Mouse (Mus musculus) G1E (cell line): ENCODE results near the gene Fpr2. TPM values are rescaled to one million over a fixed set of nuclear protein-coding genes. Genes with fewer than 3 reads are reported as not detected.
"Not testable (repeated sequence)": the region's sequence is repeated elsewhere in the genome, so short reads cannot be mapped to it uniquely, and the experiment has no call there.

Experiments used
- ATAC-seq: 2 replicates; pipeline ENCODE4 v1.8.0; 2016; ENCODE audit warnings: mild to moderate bottlenecking; ENCODE audit not compliant: insufficient number of reproducible peaks, poor library complexity, low FRiP score, severe bottlenecking; ENCODE audit errors: extremely low read depth
- DNase-seq: peaks from one replicate; pipeline ENCODE4 v3.0.0; 2012; ENCODE audit warnings: low spot score
- H3K27me3 ChIP-seq: 2 replicates; pipeline ENCODE4 v1.6.1; 2012; ENCODE audit warnings: mild to moderate bottlenecking, low read length, inconsistent platforms; ENCODE audit not compliant: insufficient read depth
- H3K36me3 ChIP-seq: replicated peaks from 2 replicates; pipeline ENCODE3; 2012; ENCODE audit warnings: mild to moderate bottlenecking, inconsistent platforms
- H3K4me1 ChIP-seq: 2 replicates; pipeline ENCODE4 v1.6.1; 2012; ENCODE audit warnings: low read depth, low read length, inconsistent platforms, mixed read lengths; ENCODE audit not compliant: insufficient read depth
- H3K4me3 ChIP-seq: 2 replicates; pipeline ENCODE4 v1.5.1; 2012; ENCODE audit warnings: low read depth, mild to moderate bottlenecking, inconsistent platforms, low read length, moderate library complexity, mixed read lengths
- H3K9me3 ChIP-seq: replicated peaks from 2 replicates; pipeline ENCODE4 v1.6.1; 2012; ENCODE audit warnings: inconsistent platforms
- CTCF ChIP-seq: IDR thresholded peaks from 2 replicates; pipeline ENCODE4 v1.5.1; 2012; ENCODE audit warnings: low read depth, low read length, inconsistent platforms, mixed read lengths
- GATA1 ChIP-seq: IDR thresholded peaks from 2 replicates; pipeline ENCODE4 v1.6.1; 2012; ENCODE audit warnings: borderline replicate concordance, low read length, inconsistent platforms, mixed read lengths
- GATA2 ChIP-seq: IDR thresholded peaks from 2 replicates; pipeline ENCODE4 v1.6.1; 2012; ENCODE audit warnings: low read depth, low read length, inconsistent platforms, borderline replicate concordance
- POLR2AphosphoS5 ChIP-seq: IDR thresholded peaks from 2 replicates; pipeline ENCODE4 v1.6.1; 2012; ENCODE audit warnings: low read depth, low read length, inconsistent platforms; ENCODE audit not compliant: insufficient replicate concordance
- TAL1 ChIP-seq: conservative IDR thresholded peaks from 2 replicates; pipeline ENCODE4 v1.6.1; 2012; ENCODE audit warnings: low read depth, low read length, inconsistent platforms, mixed read lengths
- polyA plus RNA-seq: library from polyadenylated mRNA; stranded (reverse); fragments of >175 nt; gene quantifications from 2 replicates; pipeline ENCODE4 v1.2.3, GENCODE M21; 2012
- total RNA-seq, 2 experiments: library from RNA; stranded (forward) in 1 of 2; stranded (reverse) in 1 of 2; fragments of 200-1000 nt in 1 of 2; fragments of >200 nt in 1 of 2; fragmentation: Nextera tagmentation in 1 of 2; gene quantifications; 2 replicates each; pipeline ENCODE4 v1.2.3; 2014 to 2017

Gene Fpr2
- total and polyA plus RNA-seq, 3 experiments: 0.16 TPM; not detected in 2

- DNase-seq (no peak), ATAC-seq (no peak)
- H3K4me3 ChIP-seq: no peak overlapping the region
- no peaks in the 10 kb centered on the region for H3K9me3 ChIP-seq
- no peaks in the 10 kb centered on the region for H3K36me3 ChIP-seq
- H3K4me1 ChIP-seq: no peaks in the 10 kb centered on the region
- H3K27me3 ChIP-seq: no peaks in the 10 kb centered on the region
- no peak for TF ChIP-seq GATA2
- no peak for TF ChIP-seq GATA1
- no peak for TF ChIP-seq TAL1
- no peak for TF ChIP-seq POLR2AphosphoS5
These were observed 11.6 kb downstream of the Fpr2 start for GRCm38 (mm10) chr17:17899268-17899667.

- H3K4me3 ChIP-seq: no peak overlapping the region
These were observed 13.1 kb downstream of the Fpr2 start for GRCm38 (mm10) chr17:17900768-17901167.

GRCm38 (mm10) chr17:17909636-17910421 is 22.2 kb downstream of the Fpr2 start:
- Histone ChIP-seq H3K9me3 (no peaks in the 10 kb centered on the region), H3K4me1 (no peaks in the 10 kb centered on the region), H3K4me3 (no peak overlapping the region), H3K36me3 (no peaks in the 10 kb centered on the region), H3K27me3 (no peaks in the 10 kb centered on the region)
- TF ChIP-seq TAL1 (no peak), GATA1 (no peak), POLR2AphosphoS5 (no peak), GATA2 (no peak), CTCF (no peak)
- ATAC-seq (no peak), DNase-seq (no peak)

More at GRCm38 (mm10) chr17:17900768-17901167, 13.1 kb downstream of the Fpr2 start:
- DNase-seq: no peak
- Histone ChIP-seq H3K9me3 (no peaks in the 10 kb centered on the region), H3K36me3 (no peaks in the 10 kb centered on the region), H3K27me3 (no peaks in the 10 kb centered on the region), H3K4me1 (no peaks in the 10 kb centered on the region)
- no peak for TF ChIP-seq CTCF
- no peak for TF ChIP-seq GATA1
- no peak for TF ChIP-seq GATA2
- no peak for TF ChIP-seq TAL1
- no peak for TF ChIP-seq POLR2AphosphoS5
- ATAC-seq: no peak

- not testable (repeated sequence) for H3K27me3 ChIP-seq, ATAC-seq, DNase-seq, H3K4me3 ChIP-seq, H3K36me3 ChIP-seq, H3K4me1 ChIP-seq, H3K9me3 ChIP-seq
These were observed 25.0 kb downstream of the Fpr2 start for GRCm38 (mm10) chr17:17912618-17913017.

GRCm38 (mm10) chr17:17917376-17917775 is 29.8 kb downstream of the Fpr2 start:
- Histone ChIP-seq H3K9me3 (no peaks in the 10 kb centered on the region), H3K27me3 (no peaks in the 10 kb centered on the region), H3K4me3 (no peak overlapping the region), H3K4me1 (no peaks in the 10 kb centered on the region), H3K36me3 (no peaks in the 10 kb centered on the region)
- no peak for ATAC-seq
- TF ChIP-seq POLR2AphosphoS5: no peak
- TF ChIP-seq CTCF: no peak
- no peak for TF ChIP-seq GATA1
- no peak for TF ChIP-seq TAL1
- TF ChIP-seq GATA2: no peak
- DNase-seq: no peak

- Histone ChIP-seq H3K9me3 (no peaks in the 10 kb centered on the region), H3K4me3 (no peak overlapping the region), H3K27me3 (no peaks in the 10 kb centered on the region), H3K4me1 (no peaks in the 10 kb centered on the region), H3K36me3 (no peaks in the 10 kb centered on the region)
- no peak for ATAC-seq
- TF ChIP-seq CTCF: no peak
- TF ChIP-seq GATA2: no peak
- no peak for TF ChIP-seq TAL1
- no peak for TF ChIP-seq POLR2AphosphoS5
- TF ChIP-seq GATA1: no peak
- no peak for DNase-seq
These were observed 30.2 kb downstream of the Fpr2 start for GRCm38 (mm10) chr17:17917782-17918181.

Other genes with a start within 250 kb of the Fpr2 start
- not detected in 2 replicates for gene Vmn2r90, start 184.1 kb upstream of the Fpr2 start, total RNA-seq (2014; fragmentation: Nextera tagmentation)
- 0.06 and 0.22 TPM in 2 replicates for gene Vmn2r90, start 184.1 kb upstream of the Fpr2 start, total RNA-seq (2017)
- gene Vmn2r90, start 184.1 kb upstream of the Fpr2 start, polyA plus RNA-seq: not detected in 2 replicates
- gene Spaca6, start 60.7 kb upstream of the Fpr2 start, total RNA-seq (2014; fragmentation: Nextera tagmentation): 19.9 and 32.0 TPM in 2 replicates
- 2.4 and 4.5 TPM in 2 replicates for gene Spaca6, start 60.7 kb upstream of the Fpr2 start, total RNA-seq (2017)
- 5.5 and 6.4 TPM in 2 replicates for gene Spaca6, start 60.7 kb upstream of the Fpr2 start, polyA plus RNA-seq
- not detected in 2 replicates for gene Has1, start 32.6 kb upstream of the Fpr2 start, total RNA-seq (2014; fragmentation: Nextera tagmentation)
- gene Has1, start 32.6 kb upstream of the Fpr2 start, total RNA-seq (2017): 0.33 TPM in 1 of 2 replicates, not detected in the other
- not detected in 2 replicates for gene Has1, start 32.6 kb upstream of the Fpr2 start, polyA plus RNA-seq
- gene Fpr1, start 3.9 kb upstream of the Fpr2 start, total RNA-seq (2014; fragmentation: Nextera tagmentation): not detected in 2 replicates
- gene Fpr1, start 3.9 kb upstream of the Fpr2 start, total RNA-seq (2017): 0.27 TPM in 1 of 2 replicates, not detected in the other
- gene Fpr1, start 3.9 kb upstream of the Fpr2 start, polyA plus RNA-seq: not detected in 2 replicates
- not detected in 2 replicates for gene Fpr3, start within 50 bp of the Fpr2 start, total RNA-seq (2014; fragmentation: Nextera tagmentation)
- gene Fpr3, start within 50 bp of the Fpr2 start, total RNA-seq (2017): not detected in 2 replicates
- gene Fpr3, start within 50 bp of the Fpr2 start, polyA plus RNA-seq: not detected in 2 replicates
- gene Fpr-rs4, start 133.9 kb downstream of the Fpr2 start, total RNA-seq (2014; fragmentation: Nextera tagmentation): not detected in 2 replicates
- 0.16 TPM in 1 of 2 replicates, not detected in the other for gene Fpr-rs4, start 133.9 kb downstream of the Fpr2 start, total RNA-seq (2017)
- not detected in 2 replicates for gene Fpr-rs4, start 133.9 kb downstream of the Fpr2 start, polyA plus RNA-seq
- gene Vmn2r124, start 161.6 kb downstream of the Fpr2 start, total RNA-seq (2014; fragmentation: Nextera tagmentation): not detected in 2 replicates
- 0.06 and 0.16 TPM in 2 replicates for gene Vmn2r124, start 161.6 kb downstream of the Fpr2 start, total RNA-seq (2017)
- not detected in 2 replicates for gene Vmn2r124, start 161.6 kb downstream of the Fpr2 start, polyA plus RNA-seq
- not detected in 2 replicates for gene Vmn2r91, start 197.2 kb downstream of the Fpr2 start, total RNA-seq (2014; fragmentation: Nextera tagmentation)
- gene Vmn2r91, start 197.2 kb downstream of the Fpr2 start, total RNA-seq (2017): not detected in 2 replicates
- gene Vmn2r91, start 197.2 kb downstream of the Fpr2 start, polyA plus RNA-seq: not detected in 2 replicates